Mouse (Mus musculus): Measurements from ENCODE around the gene Cavin1. TPM values are rescaled to one million over a fixed set of nuclear protein-coding genes. Genes with fewer than 3 reads are reported as not detected.

Cavin1 gene
- polyA plus RNA-seq, 1 experiment from 2014 or later: 24.6 TPM

DNA sequence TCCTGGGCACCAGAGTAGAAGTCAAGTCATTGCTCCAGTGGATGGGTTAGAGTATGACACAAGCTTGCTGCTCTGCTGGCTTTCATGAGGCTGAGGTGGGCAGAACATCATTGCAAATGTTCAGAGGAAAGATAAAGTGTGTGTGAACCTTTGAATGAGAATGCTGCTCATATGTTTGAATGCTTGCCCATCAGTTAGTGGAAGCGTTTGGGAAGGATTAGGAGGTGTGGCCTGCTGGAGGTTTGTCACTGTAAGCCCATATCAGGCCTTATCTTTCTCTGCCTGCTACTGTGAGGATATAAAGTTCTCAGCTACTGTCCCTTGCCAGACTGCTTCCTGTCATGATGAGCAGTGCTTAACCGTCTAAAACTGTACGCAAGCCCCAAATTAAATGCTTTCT, 55.6 kb downstream of the Cavin1 start:
- 97% methylated on average over 3 of the region's 3 CpGs for WGBS
- no peak for DNase-seq (ENCODE audit: low spot score)
- no peaks in the 10 kb centered on the region for H3K9me3 ChIP-seq (replicated peaks)
- H3K4me1 ChIP-seq: no peaks in the 10 kb centered on the region
- peaks cover 5% of the 10 kb centered on the region for H3K36me3 ChIP-seq
- H3K4me3 ChIP-seq: no peak overlapping the region
- no peak overlapping the region for H3K27ac ChIP-seq
- no peaks in the 10 kb centered on the region for H3K27me3 ChIP-seq (ENCODE audit: low read depth, poor library complexity, severe bottlenecking)

DNA sequence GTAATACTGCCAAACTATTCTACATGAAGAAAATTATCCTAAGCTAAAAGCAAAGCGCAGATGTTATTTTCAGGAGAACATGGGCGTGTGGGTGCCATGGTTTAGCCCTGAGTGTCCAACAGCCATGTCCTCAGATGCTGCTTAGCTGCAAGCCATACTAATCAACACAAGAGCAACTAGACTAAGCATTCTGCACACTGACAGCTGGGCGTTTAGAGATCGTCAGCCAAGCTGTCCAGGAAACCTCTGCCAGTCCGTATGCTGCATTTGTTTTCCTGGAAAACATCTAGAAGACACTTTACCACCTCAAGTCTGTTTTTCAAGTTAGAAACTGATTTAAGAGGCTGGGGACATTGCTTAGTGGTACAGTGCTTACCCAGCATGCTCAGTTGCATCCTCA, 56.3 kb downstream of the Cavin1 start:
- Histone ChIP-seq H3K4me3 (no peak overlapping the region), H3K9me3 (replicated peaks) (no peaks in the 10 kb centered on the region), H3K27ac (no peak overlapping the region), H3K4me1 (no peaks in the 10 kb centered on the region), H3K36me3 (peaks cover 5% of the 10 kb centered on the region), H3K27me3 (ENCODE audit: low read depth, poor library complexity, severe bottlenecking) (no peaks in the 10 kb centered on the region)
- 89% methylated on average over 5 of the region's 5 CpGs for WGBS
- DNase-seq (ENCODE audit: low spot score): no peak

DNA sequence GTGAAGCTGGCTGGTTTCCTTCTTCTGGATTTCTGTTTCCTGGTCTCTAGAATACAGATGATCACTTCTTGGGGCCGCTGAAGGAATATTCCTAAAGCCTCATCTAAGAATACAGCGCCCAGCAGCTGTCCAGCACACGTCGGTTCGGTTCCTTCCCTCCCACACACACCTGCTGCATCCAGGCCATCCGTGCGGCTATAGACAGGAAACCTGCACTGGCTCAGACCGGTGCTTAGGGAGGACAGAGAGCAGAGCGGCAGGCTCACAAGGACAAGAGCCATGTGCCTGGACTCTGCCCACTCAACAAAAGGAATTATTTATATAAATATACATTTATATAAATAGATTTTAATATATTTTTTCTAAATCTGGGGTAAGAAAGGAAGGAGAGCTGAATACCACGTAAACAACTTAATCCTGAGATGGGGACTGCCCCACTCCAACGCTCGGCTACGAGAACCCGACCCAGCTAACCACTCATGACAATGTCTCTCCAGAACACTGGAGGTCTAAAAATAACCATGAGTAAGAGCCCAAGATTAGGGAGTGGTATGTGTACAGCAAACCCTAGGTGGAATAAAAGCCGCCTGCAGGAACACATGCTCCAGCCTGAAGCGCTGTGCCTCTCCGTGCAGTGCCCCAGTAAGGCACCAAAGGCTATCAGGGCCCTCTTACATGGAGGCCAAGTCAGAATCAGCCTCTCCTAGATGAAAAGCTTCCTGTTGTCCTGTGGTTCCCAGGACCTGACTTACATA, 58.1 kb downstream of the Cavin1 start:
- H3K36me3 ChIP-seq: peaks cover 10% of the 10 kb centered on the region
- no peak for DNase-seq (ENCODE audit: low spot score)
- no peak overlapping the region for H3K4me3 ChIP-seq
- H3K27ac ChIP-seq: no peak overlapping the region
- WGBS: 96% methylated on average over 17 of the region's 17 CpGs
- H3K27me3 ChIP-seq (ENCODE audit: low read depth, poor library complexity, severe bottlenecking): no peaks in the 10 kb centered on the region
- no peaks in the 10 kb centered on the region for H3K9me3 ChIP-seq (replicated peaks)
- H3K4me1 ChIP-seq: no peaks in the 10 kb centered on the region

DNA sequence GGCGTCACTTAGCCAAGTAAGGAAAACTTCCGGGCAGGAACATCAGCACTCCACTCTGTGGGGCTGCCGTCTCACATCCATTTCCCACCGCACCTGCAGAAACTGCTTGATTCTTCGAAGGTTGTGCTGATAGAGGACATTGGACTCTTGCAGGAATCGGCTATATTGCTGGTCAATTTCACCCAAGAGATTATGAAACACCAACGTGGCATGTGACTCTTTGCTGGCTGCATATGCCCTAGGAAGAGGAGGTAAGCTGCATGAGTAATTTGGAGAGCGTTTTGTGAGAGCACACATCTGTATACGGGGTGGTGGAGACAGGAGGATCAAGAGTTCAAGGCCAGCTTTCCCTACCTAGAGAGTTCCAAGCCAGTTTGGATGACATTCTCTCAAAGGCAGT, 62.1 kb downstream of the Cavin1 start:
- H3K27ac ChIP-seq: no peak overlapping the region
- H3K4me1 ChIP-seq: no peaks in the 10 kb centered on the region
- no peak for DNase-seq (ENCODE audit: low spot score)
- H3K9me3 ChIP-seq (replicated peaks): no peaks in the 10 kb centered on the region
- 87% methylated on average over 9 of the region's 9 CpGs for WGBS
- no peak overlapping the region for H3K4me3 ChIP-seq
- H3K36me3 ChIP-seq: peaks cover 31% of the 10 kb centered on the region
- no peaks in the 10 kb centered on the region for H3K27me3 ChIP-seq (ENCODE audit: low read depth, poor library complexity, severe bottlenecking)

DNA sequence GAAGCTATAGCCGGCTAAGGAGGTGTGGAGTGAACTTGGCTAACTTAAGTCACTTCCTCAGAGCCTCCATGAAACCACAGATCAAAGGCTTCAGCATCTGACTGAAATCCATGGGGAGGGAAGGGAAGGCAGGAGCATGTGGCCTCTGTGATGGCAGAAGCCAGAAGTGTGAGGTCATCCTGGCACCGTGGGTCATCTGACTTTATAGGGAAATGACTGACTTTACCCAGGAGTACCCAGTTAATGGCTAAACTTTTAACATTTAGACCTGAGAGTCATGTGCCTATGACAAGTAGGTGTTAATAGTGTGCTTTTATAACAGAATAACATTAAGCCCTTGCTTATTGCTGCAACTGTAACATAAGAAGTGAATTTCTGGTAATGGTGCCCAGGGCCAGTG, 62.6 kb downstream of the Cavin1 start:
- H3K9me3 ChIP-seq (replicated peaks): no peaks in the 10 kb centered on the region
- DNase-seq (ENCODE audit: low spot score): no peak
- peaks cover 36% of the 10 kb centered on the region for H3K36me3 ChIP-seq
- H3K4me3 ChIP-seq: no peak overlapping the region
- H3K27me3 ChIP-seq (ENCODE audit: low read depth, poor library complexity, severe bottlenecking): no peaks in the 10 kb centered on the region
- no peaks in the 10 kb centered on the region for H3K4me1 ChIP-seq
- WGBS: 68% methylated on average over 2 of the region's 2 CpGs
- H3K27ac ChIP-seq: no peak overlapping the region

DNA sequence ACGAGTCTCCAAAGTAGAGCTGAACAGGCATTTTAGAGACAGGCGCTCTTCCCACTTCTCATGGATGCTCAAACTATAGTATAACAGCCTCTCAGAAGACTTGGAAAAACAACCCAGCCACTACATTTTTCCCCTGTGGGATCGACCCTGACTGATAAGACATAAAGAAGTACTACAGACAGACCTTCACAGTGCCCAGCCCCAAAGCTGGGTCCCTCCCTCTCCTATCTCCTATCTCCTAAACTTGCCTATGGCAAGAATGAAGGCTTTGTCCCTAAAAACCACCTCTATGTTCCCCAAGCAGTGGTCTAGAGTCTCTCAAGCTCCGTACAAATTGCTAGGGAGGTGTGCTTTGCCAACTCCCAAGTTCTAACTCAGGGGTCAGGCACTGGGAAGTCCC, 63.8 kb downstream of the Cavin1 start:
- Histone ChIP-seq H3K9me3 (replicated peaks) (no peaks in the 10 kb centered on the region), H3K36me3 (peaks cover 47% of the 10 kb centered on the region), H3K27me3 (ENCODE audit: low read depth, poor library complexity, severe bottlenecking) (no peaks in the 10 kb centered on the region), H3K4me3 (no peak overlapping the region), H3K4me1 (no peaks in the 10 kb centered on the region), H3K27ac (no peak overlapping the region)
- no peak for DNase-seq (ENCODE audit: low spot score)
- 89% methylated on average over 4 of the region's 4 CpGs for WGBS

Other genes starting within 250 kb of the Cavin1 start
- 13.1 and 16.8 TPM in 2 replicates for gene Rab5c, start 232.7 kb downstream of the Cavin1 start, polyA plus RNA-seq (2016; fragmentation: Nextera tagmentation; extraction: Ambion mirVana)
- not detected in 2 replicates for gene Kcnh4, start 210.9 kb downstream of the Cavin1 start, polyA plus RNA-seq (2016; fragmentation: Nextera tagmentation; extraction: Ambion mirVana)
- gene Hcrt, start 208.0 kb downstream of the Cavin1 start, polyA plus RNA-seq (2016; fragmentation: Nextera tagmentation; extraction: Ambion mirVana): not detected in 2 replicates
- 3.5 and 4.3 TPM in 2 replicates for gene Ghdc, start 199.9 kb downstream of the Cavin1 start, polyA plus RNA-seq (2016; fragmentation: Nextera tagmentation; extraction: Ambion mirVana)
- 15.4 and 15.6 TPM in 2 replicates for gene Stat5b, start 120.2 kb downstream of the Cavin1 start, polyA plus RNA-seq (2016; fragmentation: Nextera tagmentation; extraction: Ambion mirVana)
- 2.1 and 2.7 TPM in 2 replicates for gene Stat5a, start 111.5 kb downstream of the Cavin1 start, polyA plus RNA-seq (2016; fragmentation: Nextera tagmentation; extraction: Ambion mirVana)
- gene Stat3, start 31.3 kb downstream of the Cavin1 start, polyA plus RNA-seq (2016; fragmentation: Nextera tagmentation; extraction: Ambion mirVana): 20.7 and 30.2 TPM in 2 replicates
- gene Atp6v0a1, start 38.6 kb upstream of the Cavin1 start, polyA plus RNA-seq (2016; fragmentation: Nextera tagmentation; extraction: Ambion mirVana): 28.1 and 30.2 TPM in 2 replicates
- 4.9 and 5.9 TPM in 2 replicates for gene Naglu, start 99.1 kb upstream of the Cavin1 start, polyA plus RNA-seq (2016; fragmentation: Nextera tagmentation; extraction: Ambion mirVana)
- not detected in 2 replicates for gene Hsd17b1, start 107.5 kb upstream of the Cavin1 start, polyA plus RNA-seq (2016; fragmentation: Nextera tagmentation; extraction: Ambion mirVana)
- gene Coasy, start 111.7 kb upstream of the Cavin1 start, polyA plus RNA-seq (2016; fragmentation: Nextera tagmentation; extraction: Ambion mirVana): 42.3 and 45.3 TPM in 2 replicates
- 41.3 and 49.6 TPM in 2 replicates for gene Mlx, start 116.4 kb upstream of the Cavin1 start, polyA plus RNA-seq (2016; fragmentation: Nextera tagmentation; extraction: Ambion mirVana)
- 73.1 and 74.0 TPM in 2 replicates for gene Psmc3ip, start 124.5 kb upstream of the Cavin1 start, polyA plus RNA-seq (2016; fragmentation: Nextera tagmentation; extraction: Ambion mirVana)
- gene Retreg3, start 149.0 kb upstream of the Cavin1 start, polyA plus RNA-seq (2016; fragmentation: Nextera tagmentation; extraction: Ambion mirVana): 17.8 and 17.9 TPM in 2 replicates
- 145 and 158 TPM in 2 replicates for gene Tubg1, start 149.1 kb upstream of the Cavin1 start, polyA plus RNA-seq (2016; fragmentation: Nextera tagmentation; extraction: Ambion mirVana)
- 2.5 and 3.0 TPM in 2 replicates for gene Tubg2, start 185.0 kb upstream of the Cavin1 start, polyA plus RNA-seq (2016; fragmentation: Nextera tagmentation; extraction: Ambion mirVana)
- 0.04 and 0.09 TPM in 2 replicates for gene Cntnap1, start 199.6 kb upstream of the Cavin1 start, polyA plus RNA-seq (2016; fragmentation: Nextera tagmentation; extraction: Ambion mirVana)
- gene Plekhh3, start 200.5 kb upstream of the Cavin1 start, polyA plus RNA-seq (2016; fragmentation: Nextera tagmentation; extraction: Ambion mirVana): 1.9 and 3.0 TPM in 2 replicates
- gene Ccr10, start 204.6 kb upstream of the Cavin1 start, polyA plus RNA-seq (2016; fragmentation: Nextera tagmentation; extraction: Ambion mirVana): not detected in 2 replicates